Mouse (Mus musculus) hindbrain, embryonic 11.5 days (tissue): Measurements from ENCODE around the gene Gucd1. TPM values are rescaled to one million over a fixed set of nuclear protein-coding genes. Genes with fewer than 3 reads are reported as not detected.

ENCODE experiments used
- ATAC-seq: fragments of 200-750 bp; cut with Nextera tagmentation; 2 replicates; pipeline ENCODE4 v1.8.0; 2017; ENCODE audit warnings: mild to moderate bottlenecking, moderate TSS enrichment, moderate library complexity; ENCODE audit not compliant: low FRiP score
- DNase-seq: peaks from one replicate; pipeline ENCODE4 v3.0.0-alpha.2; 2015; ENCODE audit warnings: low spot score
- H3K27ac ChIP-seq: fragments of 300-500 bp; sonication (generic); 2 replicates; pipeline ENCODE4 v1.5.1; 2014; ENCODE audit warnings: mild to moderate bottlenecking, low read depth, low read length
- H3K27me3 ChIP-seq: fragments of 300-500 bp; sonication (generic); 2 replicates; pipeline ENCODE4 v1.6.1; 2014; ENCODE audit warnings: mild to moderate bottlenecking, low read length, moderate library complexity, mixed read lengths; ENCODE audit not compliant: control insufficient read depth, insufficient read depth
- H3K36me3 ChIP-seq: fragments of 300-500 bp; sonication (generic); 2 replicates; pipeline ENCODE4 v1.6.1; 2014; ENCODE audit warnings: mild to moderate bottlenecking, low read length, moderate library complexity, mixed read lengths; ENCODE audit not compliant: control insufficient read depth, insufficient read depth
- H3K4me1 ChIP-seq: fragments of 300-500 bp; sonication (generic); replicated peaks from 2 replicates; pipeline ENCODE4 v1.6.1; 2014; ENCODE audit warnings: low read length, mixed read lengths; ENCODE audit not compliant: control insufficient read depth, insufficient read depth
- H3K4me2 ChIP-seq: fragments of 300-500 bp; sonication (generic); replicated peaks from 2 replicates; pipeline ENCODE4 v1.6.1; 2014; ENCODE audit warnings: mild to moderate bottlenecking, low read depth, low read length
- H3K4me3 ChIP-seq: fragments of 300-500 bp; sonication (generic); 2 replicates; pipeline ENCODE4 v1.5.1; 2014; ENCODE audit warnings: low read depth, low read length
- H3K9ac ChIP-seq: fragments of 300-500 bp; sonication (generic); 2 replicates; pipeline ENCODE4 v1.6.1; 2014; ENCODE audit warnings: low read depth, low read length
- H3K9me3 ChIP-seq: fragments of 300-500 bp; sonication (generic); 2 replicates; pipeline ENCODE4 v1.6.1; 2016; ENCODE audit warnings: low read length; ENCODE audit not compliant: control insufficient read depth
- WGBS: fragments of 180-500 bp; shearing (Covaris S2); extraction: QIAGEN DNeasy Blood & Tissue Kit; methylation state at CpG from one replicate; pipeline ENCODE4 v1.1.7; 2014; 5-methylcytosine and 5-hydroxymethylcytosine counted together
- polyA plus RNA-seq: library from polyadenylated mRNA; unstranded; fragments of >200 nt; fragmentation: Nextera tagmentation; extraction: Ambion mirVana; gene quantifications from 2 replicates; pipeline ENCODE4 v1.2.1, GENCODE M21; 2014

The Gucd1 gene
- polyA plus RNA-seq, 1 experiment from 2014 or later = 26.7 TPM

GRCm38 (mm10) chr10:75301195-75301806 lies 216.5 kb downstream of the Gucd1 start:
- WGBS = 89% methylated on average over 12 of the region's 12 CpGs
- ATAC-seq = no peak
- no peaks in the 10 kb centered on the region for H3K36me3 ChIP-seq

More at GRCm38 (mm10) chr10:75301195-75301806, 216.5 kb downstream of the Gucd1 start:
- H3K9ac ChIP-seq = no peak overlapping the region
- H3K4me2 ChIP-seq = no peak overlapping the region
- H3K27ac ChIP-seq = no peak overlapping the region
- H3K4me3 ChIP-seq = no peak overlapping the region
- no peaks in the 10 kb centered on the region for H3K4me1 ChIP-seq
- no peak for DNase-seq
- H3K27me3 ChIP-seq = no peaks in the 10 kb centered on the region
- no peaks in the 10 kb centered on the region for H3K9me3 ChIP-seq

Other genes starting within 250 kb of the Gucd1 start
- 4.1 and 5.0 TPM in 2 replicates for gene Adora2a, start 201.1 kb downstream of the Gucd1 start, polyA plus RNA-seq
- 0.11 TPM in 1 of 2 replicates, not detected in the other for gene Upb1, start 116.9 kb downstream of the Gucd1 start, polyA plus RNA-seq
- 180 and 205 TPM in 2 replicates for gene Snrpd3, start 421 bp downstream of the Gucd1 start, polyA plus RNA-seq
- 4.8 and 6.2 TPM in 2 replicates for gene Lrrc75b, start 42.4 kb upstream of the Gucd1 start, polyA plus RNA-seq
- gene Ggt1, start 43.6 kb upstream of the Gucd1 start, polyA plus RNA-seq = 1.7 and 2.2 TPM in 2 replicates
- 0.31 and 0.66 TPM in 2 replicates for gene Ggt5, start 71.4 kb upstream of the Gucd1 start, polyA plus RNA-seq
- 2.1 and 2.7 TPM in 2 replicates for gene Susd2, start 126.0 kb upstream of the Gucd1 start, polyA plus RNA-seq
- 34.8 and 40.9 TPM in 2 replicates for gene Cabin1, start 246.4 kb upstream of the Gucd1 start, polyA plus RNA-seq